Mouse (Mus musculus) left cerebral cortex, adult 8-10 months (tissue): ENCODE results near the gene C77080. TPM values are rescaled to one million over a fixed set of nuclear protein-coding genes. Genes with fewer than 3 reads are reported as not detected.

Source experiments
- DNase-seq, 2 experiments: peaks; one replicate each; pipeline ENCODE4 v3.0.0; 2022; ENCODE audit warnings: low spot score in 2 of 2
- total RNA-seq, 4 experiments: library from RNA; stranded (reverse); gene quantifications; 2 replicates each; pipeline ENCODE4 v1.2.4; 2022

Gene C77080
- total RNA-seq, 4 experiments from 2014 or later, result 15.2 to 22.8 (median 18.4) TPM

DNA sequence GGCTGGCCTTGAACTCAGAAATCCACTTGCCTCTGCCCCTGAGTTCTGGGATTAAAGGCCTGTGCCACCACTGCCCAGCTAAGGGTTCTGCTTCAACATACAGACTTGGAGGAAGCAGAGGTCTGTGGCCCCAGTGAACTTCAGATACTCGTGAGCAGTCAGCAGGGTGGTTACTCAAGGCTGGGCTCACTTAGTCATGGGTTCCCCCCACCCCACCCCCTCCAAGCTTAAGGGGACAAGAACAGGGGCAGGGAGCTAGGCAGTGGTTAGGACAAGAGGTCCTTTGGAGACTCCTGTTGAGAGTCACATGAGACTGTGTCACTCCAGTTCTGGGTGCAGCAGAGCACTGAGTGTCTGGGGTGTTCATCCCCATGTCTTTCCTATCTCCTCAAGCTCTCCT lies 7.5 kb upstream of the C77080 start:
- no peak for DNase-seq

GRCm38 (mm10) chr4:129266821-129267220 lies 5.6 kb upstream of the C77080 start:
- DNase-seq, result no peak

DNA sequence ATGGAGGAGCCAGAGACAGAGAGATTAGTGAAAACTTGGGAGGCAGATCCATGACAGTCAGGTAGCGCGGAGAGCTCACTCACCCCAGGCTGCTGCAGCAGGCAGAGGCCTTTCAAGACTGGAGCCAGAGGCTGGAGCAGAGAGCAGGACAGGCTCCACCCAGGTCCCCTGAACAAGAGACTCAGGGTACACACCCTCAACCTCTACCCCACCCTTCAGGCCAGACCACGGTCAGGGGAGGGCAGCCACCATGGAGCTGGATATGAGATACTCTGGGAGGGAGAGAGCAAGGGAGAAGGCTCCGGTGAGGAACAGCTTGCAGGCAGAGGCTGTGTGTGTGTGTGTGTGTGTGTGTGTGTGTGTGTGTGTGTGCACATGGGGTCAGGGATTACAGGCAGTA lies 5.0 kb upstream of the C77080 start:
- no peak for DNase-seq

DNA sequence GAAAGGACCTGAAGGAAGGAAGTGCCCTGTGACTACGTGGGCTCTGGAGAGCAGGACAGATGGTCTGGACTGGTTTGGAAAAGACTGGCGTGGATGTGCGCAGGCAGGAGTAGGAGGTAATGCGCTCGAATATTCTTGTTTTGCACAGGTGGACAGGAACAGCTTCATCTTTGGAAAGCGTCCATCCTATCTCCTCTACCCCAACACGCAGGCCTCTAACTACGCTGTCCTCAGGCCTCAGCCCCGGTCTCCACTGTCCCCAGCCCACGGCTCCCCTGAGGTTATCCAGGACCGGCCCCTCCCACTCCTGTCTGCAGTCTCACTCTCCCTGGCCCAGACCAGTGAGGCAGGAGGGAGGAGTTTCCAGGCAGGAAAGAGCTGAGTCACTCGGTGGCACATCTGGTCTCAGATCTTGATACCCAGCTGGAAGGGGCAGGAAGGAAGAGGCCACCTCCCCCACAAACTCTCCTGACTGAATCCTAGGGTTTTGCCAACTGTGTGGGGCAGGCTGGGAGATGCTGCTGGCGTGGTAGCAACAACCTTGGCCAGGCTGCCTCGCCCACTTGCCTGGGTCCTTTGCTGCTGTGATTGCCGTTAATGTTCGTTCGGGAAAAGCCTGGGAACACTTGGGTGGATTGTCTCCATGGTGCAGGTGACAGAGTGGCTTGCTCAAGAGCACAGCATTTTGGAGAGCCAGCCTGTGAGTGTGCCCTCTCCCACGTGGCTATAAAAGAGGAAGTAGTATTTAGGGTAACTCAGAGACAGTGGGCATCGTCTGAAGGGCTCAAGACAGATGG lies 2.2 kb upstream of the C77080 start:
- DNase-seq, result peak in 1 of 2 experiments; percentile 74

GRCm38 (mm10) chr4:129260678-129261077 lies 526 bp downstream of the C77080 start:
- DNase-seq, result no peak

DNA sequence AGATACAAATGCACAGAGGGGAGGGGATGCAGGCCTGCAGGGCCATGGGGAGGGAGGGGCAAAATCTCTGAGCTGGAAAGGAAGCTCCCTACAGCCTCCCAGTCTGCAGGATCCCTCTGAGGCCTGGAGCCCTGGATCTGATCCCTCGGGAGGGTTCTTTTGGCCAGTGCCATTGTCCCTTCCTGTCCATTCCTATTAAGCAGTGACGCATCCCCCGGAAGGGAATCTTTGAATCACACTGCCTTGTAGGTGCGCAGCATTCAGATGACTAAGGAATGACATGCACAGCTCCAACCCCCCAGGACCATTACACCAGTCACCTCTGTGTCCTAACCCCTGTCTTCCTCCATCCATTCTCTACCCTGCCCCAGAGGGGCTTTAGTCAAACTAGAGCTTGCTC lies 2.1 kb downstream of the C77080 start:
- DNase-seq, result no peak

GRCm38 (mm10) chr4:129256450-129257380 lies 4.5 kb downstream of the C77080 start:
- no peak for DNase-seq

GRCm38 (mm10) chr4:129254571-129254970 lies 6.6 kb downstream of the C77080 start:
- no peak for DNase-seq

GRCm38 (mm10) chr4:129252492-129252891 lies 8.7 kb downstream of the C77080 start:
- no peak for DNase-seq

DNA sequence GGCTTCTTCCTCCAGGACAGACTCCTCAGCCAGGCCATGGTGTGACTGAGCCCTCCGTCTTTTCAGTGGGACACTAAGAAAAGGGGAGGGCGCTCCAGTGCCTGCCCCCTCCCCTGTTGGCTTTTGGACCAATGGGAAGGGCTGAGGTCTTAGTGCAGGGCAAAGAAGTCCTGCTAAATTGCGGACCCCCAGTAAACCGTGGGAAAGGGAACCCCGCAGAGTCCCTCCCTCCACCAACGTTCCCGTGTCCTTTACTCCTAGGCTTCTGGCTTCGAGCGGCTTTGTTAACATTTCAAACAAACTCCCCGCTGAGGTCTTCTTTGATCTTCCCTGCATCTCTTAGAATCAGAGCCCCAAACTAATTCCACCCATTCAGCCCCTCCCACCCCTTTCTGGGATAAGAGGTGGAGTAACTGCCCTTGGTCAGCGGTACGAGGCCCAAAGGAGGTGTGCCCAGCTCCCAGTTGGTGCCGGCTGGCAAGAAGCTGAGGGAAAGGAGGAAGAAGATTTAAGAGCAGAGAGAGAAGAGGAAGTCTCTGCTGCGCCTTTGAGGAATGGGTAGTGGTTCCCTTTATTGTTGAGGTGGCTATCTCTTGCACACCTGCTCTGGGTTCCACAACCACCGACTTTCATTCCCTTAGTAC lies 9.6 kb downstream of the C77080 start:
- DNase-seq, result no peak

DNA sequence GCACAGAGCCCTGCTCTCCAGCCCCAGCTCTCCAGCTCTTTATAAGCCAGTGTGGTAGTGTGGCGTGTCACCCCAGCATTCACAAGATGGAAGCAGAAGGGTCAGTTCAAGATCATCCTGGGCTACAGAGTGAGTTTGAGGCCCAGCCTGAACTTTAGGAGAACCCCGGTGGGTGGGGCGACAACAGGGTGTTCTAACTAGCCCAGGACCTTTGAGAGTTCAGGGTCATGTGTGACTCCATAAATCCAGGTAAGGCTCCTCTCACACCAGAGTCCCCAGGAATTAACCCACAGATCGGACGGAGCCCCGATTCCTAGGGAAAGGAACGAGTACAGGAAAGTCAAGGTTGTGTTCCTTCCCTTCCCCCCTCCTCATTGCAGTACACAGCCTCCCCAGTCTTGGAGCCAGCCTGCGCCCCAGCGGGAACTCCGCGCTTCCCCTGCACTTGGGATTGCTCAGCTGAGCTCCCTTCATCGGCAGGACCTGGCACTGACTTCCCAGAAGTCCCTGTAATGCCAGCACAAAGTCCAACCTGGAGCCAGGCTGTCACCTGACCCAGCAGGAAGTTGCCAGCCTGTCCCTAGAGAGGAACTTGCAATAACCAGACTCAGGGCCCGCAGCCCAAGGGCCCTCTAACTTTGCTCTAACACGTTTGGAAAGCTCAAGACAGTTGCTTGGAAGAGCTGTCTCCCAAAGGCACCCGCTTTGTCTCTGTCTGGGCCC lies 10.3 kb downstream of the C77080 start:
- DNase-seq, result no peak

DNA sequence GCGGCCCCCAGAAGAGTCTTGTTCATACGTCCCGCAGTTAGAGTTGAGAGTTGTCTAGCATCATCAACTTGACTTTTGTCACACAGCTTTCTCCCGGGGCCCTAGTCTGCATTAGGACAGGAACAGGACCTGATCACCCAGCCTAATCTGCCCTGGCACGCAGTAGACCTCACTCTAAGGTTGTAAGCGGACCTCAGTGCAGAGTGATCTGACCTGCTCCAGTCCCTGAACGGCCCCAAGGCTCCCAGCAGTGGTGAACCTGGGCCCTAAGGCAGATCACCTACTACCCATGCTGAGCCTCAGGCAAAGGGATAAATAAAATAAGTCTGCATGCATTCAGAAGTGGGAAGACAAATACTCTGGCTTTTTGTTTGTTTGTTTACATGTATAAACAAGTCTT lies 11.9 kb downstream of the C77080 start:
- DNase-seq, result no peak

DNA sequence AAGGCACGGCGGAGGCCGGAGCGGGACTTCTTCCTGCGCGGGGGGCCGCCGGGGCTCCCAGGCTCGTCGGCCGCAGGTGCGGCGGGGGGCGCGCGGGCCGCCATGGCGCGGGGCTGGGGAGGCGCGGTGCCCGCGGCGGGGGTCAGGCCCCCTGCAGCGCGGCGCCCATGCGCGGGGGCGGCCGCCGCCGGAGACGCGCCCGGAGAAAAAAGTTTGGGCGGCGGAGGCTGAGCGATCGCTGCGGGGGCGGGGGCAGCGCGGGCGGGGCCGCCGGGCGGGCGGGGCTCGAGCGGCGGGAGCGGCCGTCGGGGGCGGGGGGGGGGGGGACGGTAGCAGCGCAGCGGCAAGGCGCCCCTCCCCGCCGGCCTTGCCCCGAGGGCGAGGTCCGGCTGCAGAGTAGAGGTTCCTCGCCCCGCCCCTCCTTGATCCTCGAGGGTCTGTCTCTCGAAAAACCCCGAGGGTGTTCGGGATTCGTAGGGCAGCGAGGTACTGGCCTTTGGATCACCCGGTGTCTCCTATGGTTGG lies 12.9 kb downstream of the C77080 start:
- DNase-seq, result no peak

DNA sequence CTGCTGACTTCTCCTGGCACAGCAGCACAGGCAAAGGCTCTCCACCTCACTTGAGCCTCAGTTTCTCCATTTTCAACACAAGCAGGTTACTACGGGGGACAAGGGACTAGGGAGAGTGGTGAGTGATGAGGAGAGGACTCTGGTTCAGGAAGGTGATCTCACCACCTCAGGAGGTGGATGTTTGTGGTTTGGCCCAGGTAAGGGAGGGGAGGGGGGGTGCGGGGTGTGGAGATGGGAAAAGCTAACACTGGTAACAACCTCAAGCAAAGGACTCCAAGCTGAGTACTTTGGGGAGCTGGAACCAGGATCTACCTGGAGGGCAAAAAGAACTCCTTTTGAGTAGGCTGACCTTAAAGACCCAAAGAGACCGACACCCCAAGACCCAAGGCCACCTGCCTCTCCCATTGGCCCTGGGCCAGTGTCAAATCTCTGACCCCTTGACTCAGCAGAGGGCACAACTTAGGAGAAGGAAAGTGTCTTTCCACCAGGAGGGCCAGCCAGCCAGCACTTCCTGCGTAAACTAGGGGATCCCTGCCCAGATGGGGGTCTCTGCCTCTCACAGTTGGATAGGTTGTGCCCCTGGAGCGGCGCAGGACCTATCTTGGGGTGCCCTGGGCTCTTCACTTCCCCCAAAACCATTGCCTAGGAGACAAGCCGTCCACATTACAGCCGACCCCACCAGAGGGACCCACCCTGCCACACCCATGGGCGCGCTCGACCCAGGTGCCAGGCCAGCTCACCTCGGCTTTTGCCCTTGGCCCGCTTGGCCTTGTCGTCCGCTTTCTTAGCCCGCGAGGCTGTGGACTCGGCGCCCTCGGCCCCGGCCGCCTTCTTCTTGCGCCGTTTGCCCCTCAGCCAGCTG lies 13.6 kb downstream of the C77080 start:
- no peak for DNase-seq

GRCm38 (mm10) chr4:129246360-129247301 lies 14.6 kb downstream of the C77080 start:
- no peak for DNase-seq

GRCm38 (mm10) chr4:129244802-129245201 lies 16.4 kb downstream of the C77080 start:
- no peak for DNase-seq

- DNase-seq, result no peak
Observed at GRCm38 (mm10) chr4:129242761-129243160, 18.4 kb downstream of the C77080 start.

DNA sequence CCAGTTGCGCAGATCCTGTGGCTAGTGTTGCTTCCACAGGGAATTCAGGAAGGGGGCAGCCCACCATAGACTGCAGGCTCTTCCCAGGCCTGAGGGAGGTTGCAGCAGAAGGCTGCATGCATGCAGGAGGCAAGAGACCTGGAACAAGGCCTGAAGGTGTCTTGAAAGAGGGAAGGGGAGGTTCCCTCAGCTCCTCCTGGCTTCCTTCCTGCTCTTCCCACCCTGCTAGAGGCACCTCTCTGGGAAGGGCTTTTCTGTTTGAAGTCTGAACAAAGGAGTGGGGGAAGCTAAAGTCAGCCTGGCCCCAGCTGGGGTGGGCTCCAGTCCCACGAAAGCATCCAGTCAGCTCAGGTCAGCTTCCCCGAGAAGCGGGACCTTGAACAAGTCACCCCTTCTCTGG lies 18.9 kb downstream of the C77080 start:
- DNase-seq, result no peak

- no peak for DNase-seq
Observed at GRCm38 (mm10) chr4:129241898-129242297, 19.3 kb downstream of the C77080 start.
